Mouse (Mus musculus) erythroblast, embryonic 14.5 days (primary cell): Measurements from ENCODE around the gene Tspan3.

Source experiments
- GATA1 ChIP-seq: IDR thresholded peaks from 2 replicates; pipeline ENCODE4 v1.6.1; 2012; ENCODE audit warnings: low read length, inconsistent platforms, mixed read lengths
- TAL1 ChIP-seq: IDR thresholded peaks from 3 replicates; pipeline ENCODE4 v1.6.1; 2012; ENCODE audit warnings: low read length, inconsistent platforms, mixed read lengths

- TF ChIP-seq TAL1 (no peak), GATA1 (no peak)
Observed at GRCm38 (mm10) chr9:56122973-56123372, 42.3 kb downstream of the Tspan3 start.
